Mouse (Mus musculus): ENCODE measurements around the gene Rassf10.
"Not testable (repeated sequence)": the region's sequence is repeated elsewhere in the genome, so short reads cannot be mapped to it uniquely, and the experiment has no call there.

The Rassf10 gene

DNA sequence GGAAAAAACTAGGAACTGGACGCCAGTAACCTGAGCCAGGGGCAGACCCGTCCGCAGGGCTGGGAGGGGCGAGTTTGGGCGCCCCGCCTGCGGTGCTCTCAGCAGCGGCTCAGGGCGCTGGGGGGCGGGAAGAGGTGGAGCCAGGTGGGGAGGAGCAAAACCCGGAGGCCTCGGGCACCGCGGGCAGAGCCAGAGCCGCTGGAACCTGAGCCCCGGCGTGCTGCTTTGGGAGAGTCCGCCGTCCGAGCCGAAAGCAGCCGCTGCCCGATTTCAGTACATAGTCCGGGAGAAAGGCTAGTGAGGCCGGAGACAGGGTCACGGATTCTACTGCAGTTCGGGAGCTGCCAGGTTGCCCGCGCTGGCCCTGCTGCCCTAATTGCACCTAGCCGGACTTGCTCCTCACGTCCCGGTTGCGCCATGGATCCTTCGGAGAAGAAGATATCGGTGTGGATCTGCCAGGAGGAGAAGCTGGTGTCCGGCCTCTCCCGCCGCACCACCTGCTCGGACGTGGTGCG lies at the start of gene Rassf10:
Gene Rassf10, plus strand, starts transcription at position 186 of the 515 bp plus-strand sequence.
- DNase-seq, result peak; percentile 75

DNA sequence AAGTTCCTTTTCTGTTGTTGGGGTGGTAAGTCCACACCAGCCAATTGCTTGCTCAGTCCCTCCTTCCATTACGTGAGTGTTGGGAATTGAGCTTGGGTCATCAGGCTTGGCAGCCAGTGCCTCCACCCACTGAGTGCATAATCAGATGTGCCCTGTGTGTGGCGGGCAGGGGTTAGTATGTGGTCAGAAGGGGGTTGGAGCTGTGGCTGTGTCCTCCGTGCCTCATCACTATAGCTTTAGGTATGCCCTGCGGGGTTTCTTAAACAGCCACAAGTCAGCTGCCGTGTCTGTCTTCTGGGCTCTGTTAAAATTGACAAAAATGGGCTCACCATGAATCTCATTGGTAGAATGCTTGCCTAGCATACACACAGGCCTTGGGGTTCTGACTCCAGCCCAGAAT lies 46.9 kb upstream of the Rassf10 start:
- DNase-seq, result no peak

DNA sequence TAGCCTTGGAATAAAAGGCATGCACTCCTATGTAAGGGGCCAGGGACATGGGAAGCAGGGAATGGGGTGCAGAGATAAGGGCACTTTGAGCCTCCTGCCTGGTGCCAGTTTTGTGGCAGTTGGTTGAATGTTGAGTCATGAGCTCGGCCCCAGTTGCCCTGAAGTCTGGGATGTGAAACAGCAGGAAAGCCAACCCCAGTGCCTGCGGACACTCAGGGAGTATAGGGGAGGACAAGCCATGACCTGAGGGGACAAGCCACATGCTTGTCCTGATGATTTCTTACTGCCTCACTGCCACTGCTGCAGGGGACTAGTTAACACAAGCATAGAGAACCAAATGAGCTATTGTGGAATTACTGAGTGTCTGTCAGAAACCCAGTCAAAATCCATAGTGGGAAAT lies 46.3 kb upstream of the Rassf10 start:
- no peak for DNase-seq

DNA sequence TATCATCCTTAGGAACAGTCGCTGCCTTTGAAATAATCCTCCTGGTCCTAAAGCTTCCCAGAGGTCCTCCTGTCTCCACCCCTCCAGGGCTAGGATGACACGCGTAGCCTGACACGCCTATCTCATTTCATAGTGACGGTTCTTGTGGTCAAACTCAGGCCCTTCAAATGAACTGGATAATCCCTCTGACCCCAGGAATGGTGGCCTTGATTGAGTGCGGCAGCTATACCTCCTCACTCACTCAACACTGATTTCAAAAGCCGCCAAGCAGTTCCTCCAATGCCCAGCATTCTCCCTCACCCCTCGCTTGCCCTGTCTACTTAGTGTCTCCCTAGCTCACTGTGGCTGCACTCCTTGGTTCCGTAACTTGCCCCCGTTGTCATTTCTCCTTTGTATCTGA lies 44.6 kb upstream of the Rassf10 start:
- DNase-seq, result no peak

DNA sequence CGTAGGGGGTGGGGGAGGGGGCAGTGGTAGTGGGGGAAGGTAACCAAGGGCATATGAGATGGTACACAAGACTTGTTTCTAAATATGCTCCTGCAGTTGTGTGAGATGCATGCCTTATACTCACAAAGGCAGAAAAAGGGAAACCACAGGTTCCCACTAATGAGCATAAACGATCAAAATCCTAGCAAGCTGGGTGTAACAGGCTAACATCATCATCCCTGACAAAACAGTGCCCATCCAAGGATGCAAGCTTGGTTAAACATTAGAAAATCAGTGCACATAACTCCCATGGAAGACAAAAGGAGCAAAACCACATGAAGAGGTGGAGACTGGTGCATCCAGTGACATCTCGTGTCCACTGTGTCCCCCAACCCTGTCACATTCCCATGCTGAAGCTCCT lies 40.8 kb upstream of the Rassf10 start:
- DNase-seq, result no peak

DNA sequence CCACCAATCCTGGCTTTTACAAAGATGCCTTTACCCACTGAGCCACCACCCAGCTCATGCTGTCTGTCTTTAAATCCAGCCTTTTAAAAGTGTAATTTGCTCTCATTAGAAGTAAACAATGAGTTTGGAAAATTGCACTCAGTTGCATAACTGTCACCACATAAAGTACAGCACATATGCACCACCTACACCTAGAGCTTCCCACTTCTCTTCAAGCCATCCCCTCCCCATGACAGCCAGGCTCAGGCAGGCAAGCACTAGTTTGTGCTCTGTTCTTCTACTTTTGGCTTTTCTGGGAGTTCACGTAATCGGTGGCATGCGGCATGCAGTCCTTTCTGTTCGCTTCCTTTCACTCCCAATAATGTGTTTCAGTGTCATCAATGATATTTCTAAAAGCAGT lies 38.2 kb upstream of the Rassf10 start:
- no peak for DNase-seq

DNA sequence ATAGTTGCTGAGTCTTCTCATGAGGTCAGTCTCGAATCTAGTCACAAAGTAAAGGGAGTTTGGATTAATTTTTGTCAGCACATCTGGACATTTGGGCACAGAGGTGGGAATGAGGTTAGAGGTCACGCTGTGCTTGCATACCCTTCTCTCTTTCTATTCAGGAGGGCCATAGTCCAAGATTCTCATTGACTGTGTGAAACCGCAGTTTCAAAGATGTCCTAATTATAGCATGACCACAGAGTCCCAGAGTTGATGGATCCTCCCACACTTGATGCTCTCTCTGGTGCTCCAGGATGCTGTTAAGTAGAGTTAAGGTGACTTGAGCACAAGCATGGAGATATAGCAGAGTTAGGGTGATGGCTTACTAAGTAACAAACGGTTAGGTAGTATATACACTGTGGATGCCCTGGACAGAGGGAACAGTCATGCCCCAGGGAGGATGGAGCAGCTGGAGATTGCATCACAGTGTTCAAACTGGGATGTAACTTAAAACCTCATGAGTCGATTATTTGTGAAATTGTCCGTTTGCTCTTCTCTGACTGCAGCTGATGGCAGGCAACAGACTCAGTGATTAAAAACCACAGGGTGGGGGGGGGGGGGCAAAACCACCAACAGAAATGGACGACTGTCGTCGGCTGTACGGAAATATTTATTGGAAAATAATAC lies 36.0 kb upstream of the Rassf10 start:
- DNase-seq, result no peak

DNA sequence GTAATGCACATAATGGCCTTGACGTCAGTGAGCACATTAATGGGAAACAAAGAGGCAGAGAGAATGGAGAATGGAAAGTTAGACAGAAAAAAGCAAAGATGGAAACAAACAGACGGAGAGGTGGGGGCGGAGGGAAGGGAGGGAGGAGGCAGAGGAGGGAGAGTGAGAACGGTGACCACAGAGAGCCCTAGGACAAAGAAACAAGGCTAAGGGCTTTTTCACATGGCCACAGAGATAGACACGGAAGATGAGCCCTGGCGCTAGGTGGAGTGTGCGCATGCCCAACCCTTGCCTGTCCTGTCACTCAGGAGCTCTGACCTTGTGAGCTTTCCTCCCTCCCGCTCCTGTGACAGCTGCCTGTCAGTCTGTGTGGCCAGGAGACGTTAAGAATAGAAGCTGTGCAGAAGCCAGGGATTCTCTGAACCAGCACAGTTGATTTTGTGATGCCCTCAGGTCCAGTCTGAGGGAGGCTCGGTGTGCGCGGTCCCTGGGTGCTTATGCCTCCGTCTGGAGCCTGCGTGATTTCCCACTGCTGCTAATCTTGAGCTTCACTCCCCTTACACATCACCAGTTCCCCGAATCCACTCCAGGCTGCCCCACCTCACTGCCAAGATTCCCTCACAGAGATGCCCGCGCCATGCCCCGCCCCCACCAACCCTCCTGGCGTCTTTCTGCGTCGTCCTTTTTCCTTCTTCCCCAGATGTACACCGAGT lies 35.3 kb upstream of the Rassf10 start:
- DNase-seq, result peak; percentile 7

DNA sequence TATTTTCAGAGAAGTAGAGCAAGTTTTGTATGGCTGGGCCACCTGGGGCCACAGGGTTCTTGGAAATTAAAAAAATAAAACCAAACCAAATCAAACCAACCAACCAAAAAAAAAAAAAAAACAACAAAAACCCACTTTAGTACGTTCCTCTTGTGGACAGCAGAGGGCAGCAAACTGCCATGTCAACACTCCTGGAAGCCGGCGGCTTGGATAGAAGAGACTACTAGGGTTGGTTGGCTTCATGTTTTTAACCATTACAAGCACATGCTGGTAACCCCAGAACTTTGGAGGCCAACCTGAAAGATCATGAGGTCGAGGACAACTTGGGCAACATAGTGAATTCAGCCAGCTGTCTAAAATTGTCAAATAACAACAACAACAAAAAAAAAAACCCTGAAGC lies 33.9 kb upstream of the Rassf10 start:
- DNase-seq, result peak; percentile 37

DNA sequence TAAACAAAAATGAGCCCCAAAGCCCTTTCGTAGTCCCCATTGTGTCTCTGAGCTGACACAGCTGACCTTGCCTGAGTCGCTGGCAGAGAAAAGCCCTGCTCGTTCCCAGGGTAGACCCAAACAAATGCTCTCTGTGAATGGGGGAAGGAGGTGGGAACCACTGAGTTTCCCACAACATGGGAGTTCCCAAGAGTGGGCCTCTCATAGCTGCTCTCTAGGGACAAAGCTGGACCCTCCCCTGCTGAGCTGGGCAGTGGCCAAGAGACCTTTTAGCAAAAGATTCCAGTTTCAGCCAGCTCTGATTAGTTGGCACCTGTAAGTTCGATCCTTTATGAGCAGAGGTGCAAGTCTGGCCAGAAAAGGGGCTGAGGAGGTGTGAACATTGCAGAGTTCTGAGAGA lies 31.0 kb upstream of the Rassf10 start:
- no peak for DNase-seq

DNA sequence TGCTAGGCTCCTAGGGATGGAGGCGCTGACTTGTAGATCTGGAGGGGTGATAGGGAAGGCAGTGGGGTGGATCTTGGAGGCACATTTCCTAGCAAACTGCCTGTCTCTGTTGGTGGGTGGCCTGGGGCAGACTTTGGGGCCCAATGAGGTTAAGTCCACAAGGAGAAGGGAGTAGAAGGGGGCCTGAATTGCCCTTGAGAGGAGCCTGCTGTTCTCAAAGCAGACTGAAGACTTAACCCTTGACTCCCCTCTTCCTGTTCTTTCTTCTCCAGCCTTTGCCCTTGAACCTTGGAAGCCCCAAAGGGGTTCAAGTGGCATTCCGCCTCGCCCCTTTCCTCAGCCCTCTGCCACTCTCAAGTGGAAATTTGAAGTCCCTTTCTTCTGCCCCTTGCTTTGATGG lies 30.1 kb upstream of the Rassf10 start:
- no peak for DNase-seq

DNA sequence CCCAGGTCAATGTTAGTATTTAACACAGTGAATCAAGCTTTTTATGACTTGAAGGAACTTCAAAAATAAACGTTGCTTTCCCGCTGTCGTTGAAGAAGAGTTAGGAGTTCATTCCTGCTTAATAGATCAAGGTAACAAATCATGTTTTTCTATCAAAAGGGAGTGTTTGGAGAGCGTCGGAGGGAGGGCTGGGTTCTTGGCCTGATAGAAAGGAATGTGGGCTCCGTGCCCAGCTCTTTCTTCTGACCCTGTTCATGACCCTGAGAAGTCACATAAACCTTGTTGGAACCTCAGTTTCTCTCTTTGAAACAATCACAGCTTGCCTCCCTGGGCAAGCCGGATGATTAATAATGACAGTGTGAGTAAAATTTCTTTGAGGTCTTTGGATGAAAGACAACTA lies 23.1 kb upstream of the Rassf10 start:
- no peak for DNase-seq

DNA sequence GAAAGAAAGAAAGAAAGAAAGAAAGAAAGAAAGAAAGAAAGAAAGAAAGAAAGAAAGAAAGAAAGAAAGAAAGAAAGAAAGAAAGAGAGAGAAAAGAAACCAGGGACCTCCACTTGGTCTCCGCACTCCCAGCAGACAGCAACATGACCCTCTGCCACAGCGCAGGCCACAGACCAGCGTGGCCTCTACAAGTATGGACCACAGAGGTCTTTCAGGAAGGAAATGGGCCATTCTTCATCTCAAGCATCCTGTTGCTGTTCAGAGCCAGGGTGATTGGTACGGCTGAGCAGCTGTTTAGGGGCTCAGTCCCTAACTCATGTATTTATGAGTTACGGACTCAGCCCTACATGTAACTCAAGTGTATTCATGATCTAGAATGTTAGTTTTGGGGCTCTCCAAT lies 17.9 kb upstream of the Rassf10 start:
- not testable (repeated sequence) for DNase-seq

DNA sequence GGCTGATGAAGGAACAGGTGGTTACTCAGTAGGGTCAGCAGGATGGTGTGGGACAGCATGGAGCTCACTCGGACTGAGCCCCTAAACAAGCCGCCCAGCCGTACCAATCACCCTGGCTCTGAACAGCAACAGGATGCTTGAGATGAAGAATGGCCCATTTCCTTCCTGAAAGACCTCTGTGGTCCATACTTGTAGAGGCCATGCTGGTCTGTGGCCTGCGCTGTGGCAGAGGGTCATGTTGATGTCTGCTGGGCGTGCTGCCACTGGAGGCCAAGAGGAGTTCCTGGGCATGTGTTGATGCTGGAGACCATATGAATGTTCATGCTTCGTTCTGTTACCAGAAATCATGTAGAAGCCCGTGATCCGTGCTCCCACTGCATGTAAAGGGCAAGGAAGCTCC lies 16.7 kb upstream of the Rassf10 start:
- no peak for DNase-seq

DNA sequence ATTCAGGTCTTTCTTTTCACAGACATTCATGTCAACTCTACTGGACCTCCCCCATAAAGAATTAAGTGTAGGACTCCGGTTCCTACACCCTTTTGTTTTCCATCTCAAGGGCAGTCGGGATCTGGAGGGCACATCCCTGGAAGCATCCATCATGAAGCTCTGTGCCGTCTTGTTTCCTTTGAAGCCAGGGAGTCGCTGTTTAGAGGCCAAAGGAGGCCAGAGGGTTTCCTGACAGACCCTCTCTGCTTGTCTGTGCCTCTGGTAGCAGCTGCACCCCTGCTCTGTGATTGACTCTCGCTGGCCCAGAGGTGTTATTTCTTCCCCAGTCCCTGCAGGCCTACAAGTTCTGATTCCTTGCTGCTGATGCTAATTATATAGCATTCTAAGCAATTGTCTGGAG lies 14.8 kb upstream of the Rassf10 start:
- DNase-seq, result no peak

DNA sequence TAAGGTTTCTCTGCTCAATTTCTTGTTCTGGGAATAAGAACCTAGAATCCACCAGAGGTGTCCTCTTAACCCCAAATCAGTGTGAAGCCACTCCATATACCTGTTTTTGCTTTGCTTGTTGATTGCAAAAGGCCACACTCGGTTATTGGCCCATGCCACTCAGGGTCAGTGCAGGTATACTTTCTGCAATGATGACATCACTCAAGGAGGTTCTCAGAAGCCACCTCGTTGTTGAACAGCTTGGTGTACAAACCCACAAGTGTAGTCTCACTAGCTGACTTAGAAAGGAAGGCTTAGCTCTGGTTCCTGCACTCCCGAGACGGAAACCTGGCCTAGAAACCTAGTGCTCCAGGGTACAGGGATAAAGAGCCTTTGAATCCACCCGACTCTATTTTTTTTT lies 11.2 kb upstream of the Rassf10 start:
- no peak for DNase-seq

DNA sequence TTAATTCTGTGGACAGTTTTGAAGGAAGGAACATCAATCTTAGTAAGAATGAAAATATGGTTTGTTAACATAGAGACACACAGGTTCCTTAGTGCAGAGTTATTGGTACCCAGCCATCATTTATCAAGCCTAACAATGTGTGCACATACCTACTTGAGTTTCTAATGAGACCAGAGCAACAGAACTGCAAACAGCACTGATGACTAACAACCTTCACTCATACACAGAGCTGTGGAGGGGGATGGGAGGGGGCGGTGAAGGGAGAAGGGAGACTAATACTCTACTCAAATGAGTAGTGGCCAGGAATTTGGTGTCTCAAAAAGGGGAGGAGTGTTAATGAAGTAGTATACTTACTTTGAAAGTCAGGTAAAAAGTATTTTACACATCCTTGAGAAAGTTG lies 10.7 kb upstream of the Rassf10 start:
- no peak for DNase-seq

DNA sequence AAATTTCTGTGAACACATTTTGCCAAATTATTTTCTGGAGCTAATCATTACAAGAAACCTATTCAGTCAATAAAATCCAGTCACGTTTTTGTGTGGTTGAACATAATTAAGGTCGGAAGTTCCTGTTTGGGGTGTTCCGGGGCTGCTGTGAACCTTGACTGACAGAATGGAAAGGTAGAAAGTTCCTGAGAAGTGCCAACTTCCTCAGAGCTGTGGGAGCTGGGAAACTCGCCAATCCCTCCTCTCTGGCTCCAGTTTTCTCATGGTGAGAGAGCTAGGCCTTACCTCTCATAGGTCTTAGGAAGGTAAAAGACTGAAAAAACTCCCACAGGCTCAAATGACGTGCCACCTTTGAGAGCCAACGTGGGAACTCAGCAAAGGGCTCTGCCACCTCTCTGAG lies 7.1 kb upstream of the Rassf10 start:
- no peak for DNase-seq

DNA sequence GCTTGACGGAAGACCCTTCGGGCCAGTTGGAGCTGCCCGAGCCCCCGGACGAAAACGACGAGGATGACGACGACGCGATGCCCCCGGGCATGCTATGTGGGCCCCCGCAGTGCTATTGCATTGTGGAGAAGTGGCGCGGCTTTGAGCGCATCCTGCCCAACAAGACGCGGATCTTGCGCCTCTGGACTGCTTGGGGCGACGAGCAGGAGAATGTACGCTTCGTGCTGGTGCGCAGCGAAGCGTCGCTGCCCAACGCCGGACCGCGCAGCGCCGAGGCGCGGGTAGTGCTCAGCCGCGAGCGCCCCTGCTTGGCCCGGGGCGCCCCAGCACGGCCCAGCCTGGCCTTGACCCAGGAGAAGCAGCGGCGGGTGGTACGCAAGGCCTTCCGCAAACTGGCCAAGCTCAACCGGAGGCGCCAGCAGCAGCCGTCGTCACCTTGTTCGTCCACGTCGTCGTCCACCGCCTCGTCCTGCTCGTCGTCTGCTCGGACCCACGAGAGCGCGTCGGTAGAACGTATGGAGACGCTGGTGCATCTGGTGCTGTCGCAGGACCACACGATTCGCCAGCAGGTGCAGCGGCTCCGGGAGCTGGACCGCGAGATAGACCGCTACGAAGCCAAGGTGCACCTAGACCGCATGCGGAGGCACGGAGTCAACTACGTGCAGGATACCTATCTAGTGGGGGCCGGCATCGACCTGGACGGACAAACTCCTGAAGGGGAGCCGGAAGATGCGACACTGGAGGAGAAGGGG lies 765 bp downstream of the Rassf10 start:
- DNase-seq, result peak; percentile 2

DNA sequence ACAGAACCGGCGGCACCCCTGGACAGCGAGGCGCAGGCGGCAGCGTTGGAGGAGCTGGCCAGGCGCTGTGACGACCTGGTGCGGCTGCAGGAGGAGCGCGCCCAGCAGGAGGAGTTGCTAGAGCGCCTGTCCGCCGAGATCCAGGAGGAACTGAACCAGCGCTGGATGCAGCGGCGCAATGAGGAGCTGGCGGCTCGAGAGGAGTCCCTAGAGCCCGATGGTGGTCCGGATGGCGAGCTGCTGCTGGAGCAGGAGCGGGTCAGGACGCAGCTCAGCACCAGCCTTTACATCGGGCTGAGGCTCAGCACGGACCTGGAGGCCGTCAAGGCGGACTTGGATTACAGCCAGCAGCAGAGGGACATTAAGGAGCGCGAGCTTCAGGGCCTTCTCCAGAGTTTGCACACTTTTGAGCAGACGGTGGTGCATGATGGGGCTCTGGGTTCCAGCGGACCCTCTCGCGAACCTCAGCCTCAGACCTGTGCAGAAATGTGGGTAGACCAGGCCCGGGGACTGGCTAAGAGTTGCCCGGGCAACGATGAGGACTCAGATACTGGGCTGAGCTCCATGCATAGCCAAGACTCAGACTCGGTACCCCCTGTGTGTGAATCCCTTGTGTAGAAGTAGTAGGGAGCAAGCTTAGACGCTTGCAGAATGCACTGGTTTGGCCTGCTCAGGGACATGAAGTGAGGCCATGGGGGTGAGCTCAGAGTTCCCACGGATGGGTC lies 1.5 kb downstream of the Rassf10 start:
- peak; percentile 12 for DNase-seq

DNA sequence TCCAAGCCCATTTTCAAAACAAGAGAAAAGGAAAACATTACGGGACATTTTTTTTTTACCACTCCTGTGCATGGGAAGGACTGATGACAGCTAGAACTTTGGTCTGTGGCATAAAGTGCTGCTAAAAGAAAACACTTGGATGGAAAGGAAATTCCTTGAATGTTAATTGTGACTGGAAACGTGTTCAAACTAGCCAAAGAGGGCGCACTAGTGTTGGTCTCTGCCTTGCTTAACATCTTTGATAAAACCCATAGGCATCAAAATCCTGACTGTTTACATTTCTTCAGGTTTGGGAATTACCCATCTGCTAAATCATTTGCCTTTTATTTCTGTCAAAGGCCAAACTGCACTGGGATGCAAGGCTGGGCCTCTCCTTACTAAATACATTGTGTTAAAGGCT lies 2.2 kb downstream of the Rassf10 start:
- DNase-seq, result no peak

DNA sequence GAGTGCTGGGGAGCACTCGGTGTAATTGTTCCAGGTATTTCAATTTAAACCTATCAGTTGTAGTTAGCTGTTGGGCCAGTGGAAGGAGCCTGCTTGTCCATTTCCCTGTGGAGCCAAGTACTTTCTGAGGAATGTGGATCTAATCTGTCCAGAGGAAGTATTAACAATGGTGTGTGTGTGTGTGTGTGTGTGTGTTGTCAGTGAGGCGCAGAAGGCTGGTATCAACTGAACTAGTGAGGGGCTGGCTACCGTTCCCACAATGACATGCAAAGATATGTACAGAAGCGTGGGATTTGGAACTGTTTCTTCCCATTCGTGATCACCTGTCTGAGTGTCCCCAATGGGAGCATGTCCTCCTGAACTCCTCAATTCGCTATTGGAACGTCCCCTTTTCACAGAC lies 3.2 kb downstream of the Rassf10 start:
- no peak for DNase-seq

DNA sequence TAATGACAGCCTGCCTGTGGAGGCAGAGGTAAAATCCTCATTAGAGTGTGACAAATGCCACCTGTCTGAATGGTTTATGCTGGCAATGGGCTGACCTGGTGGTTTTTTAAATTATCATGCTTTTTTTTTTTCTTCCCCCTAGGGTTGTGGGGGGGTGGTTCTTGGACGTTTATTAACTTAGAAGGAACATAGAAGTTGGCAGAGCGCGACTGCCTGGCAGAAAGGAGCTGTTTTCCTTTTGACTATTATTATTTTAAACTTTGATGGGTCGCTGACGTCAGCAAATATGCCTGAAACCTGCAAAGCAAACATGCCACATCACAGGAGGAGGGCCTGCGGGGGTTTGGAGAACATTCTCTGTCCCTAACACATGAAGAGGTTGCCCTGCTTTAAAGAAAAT lies 3.9 kb downstream of the Rassf10 start:
- DNase-seq, result no peak
